Mouse (Mus musculus): Measurements from ENCODE around the gene Tmem186. TPM values are rescaled to one million over a fixed set of nuclear protein-coding genes. Genes with fewer than 3 reads are reported as not detected.

Tmem186 gene
- polyA plus RNA-seq, 1 experiment from 2014 or later = 12.6 TPM

DNA sequence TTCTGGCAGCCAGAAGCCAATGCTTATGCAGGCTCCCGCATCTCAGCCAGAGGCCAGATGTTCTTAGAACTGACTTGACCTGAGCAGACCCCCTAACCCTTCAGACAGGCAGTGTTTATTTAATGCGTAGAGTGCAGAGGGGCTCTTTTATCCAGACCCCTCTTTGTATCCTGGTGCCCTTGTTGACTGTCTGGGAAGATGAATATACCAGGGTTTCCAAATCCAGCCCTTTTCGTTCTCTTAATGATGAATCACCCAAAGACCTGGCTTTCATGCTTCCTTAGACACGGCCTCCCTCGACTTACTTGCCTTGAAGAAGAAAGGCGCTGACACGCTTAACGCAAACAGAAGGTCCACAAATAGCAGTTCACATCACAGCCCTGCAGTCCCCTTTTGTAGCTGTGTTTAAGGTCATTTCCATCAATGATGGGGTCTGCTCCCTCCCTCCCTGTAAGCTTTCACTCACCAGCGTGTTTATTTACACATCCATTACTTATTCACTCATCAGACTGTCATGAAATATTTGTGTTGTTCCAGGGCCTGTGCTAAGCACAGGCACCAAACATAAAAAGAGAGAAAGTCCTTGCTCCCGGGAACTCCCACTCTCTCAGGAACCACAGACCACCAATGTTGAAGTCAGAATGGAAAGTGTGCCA, 17.7 kb downstream of the Tmem186 start:
- H3K27me3 ChIP-seq = no peaks in the 10 kb centered on the region
- in situ Hi-C loops (cut with MboI; ENCODE audit: low pct_unique_long_range_greater_than_20kb) = no loop called here
- peak; percentile 45 for ATAC-seq
- ChIA-PET CTCF (no interaction called here), POLR2A (no interaction called here)
- peak; percentile 19 for DNase-seq (ENCODE audit: low read depth, low spot score)
- TF ChIP-seq CTCF (IDR thresholded peaks at IDR 0.05) = no peak

DNA sequence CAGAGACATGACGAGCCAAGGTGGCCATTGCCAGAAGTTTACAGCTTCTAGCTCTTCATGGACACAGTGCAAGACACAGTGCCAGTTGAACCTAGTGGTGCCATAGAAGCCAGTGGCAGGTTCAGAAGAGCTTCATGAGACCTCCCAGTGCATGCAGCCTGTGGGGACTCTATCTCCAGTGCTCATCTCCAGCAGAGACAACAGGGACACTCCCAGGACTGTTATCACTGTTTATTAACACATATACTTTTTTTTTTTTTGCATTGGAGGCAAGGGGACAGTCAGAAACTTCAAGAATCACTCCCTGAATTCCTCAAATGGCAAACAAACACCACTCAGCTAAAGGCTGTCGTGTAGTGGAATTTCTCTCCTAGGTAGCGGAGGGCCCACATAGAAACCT, 24.1 kb downstream of the Tmem186 start:
- in situ Hi-C loops (cut with MboI; ENCODE audit: low pct_unique_long_range_greater_than_20kb) = no loop called here
- DNase-seq (ENCODE audit: low read depth, low spot score) (no peak), ATAC-seq (no peak)
- TF ChIP-seq CTCF (IDR thresholded peaks at IDR 0.05) = no peak
- CTCF ChIA-PET = no interaction called here
- POLR2A ChIA-PET = no interaction called here
- H3K27me3 ChIP-seq = no peaks in the 10 kb centered on the region

DNA sequence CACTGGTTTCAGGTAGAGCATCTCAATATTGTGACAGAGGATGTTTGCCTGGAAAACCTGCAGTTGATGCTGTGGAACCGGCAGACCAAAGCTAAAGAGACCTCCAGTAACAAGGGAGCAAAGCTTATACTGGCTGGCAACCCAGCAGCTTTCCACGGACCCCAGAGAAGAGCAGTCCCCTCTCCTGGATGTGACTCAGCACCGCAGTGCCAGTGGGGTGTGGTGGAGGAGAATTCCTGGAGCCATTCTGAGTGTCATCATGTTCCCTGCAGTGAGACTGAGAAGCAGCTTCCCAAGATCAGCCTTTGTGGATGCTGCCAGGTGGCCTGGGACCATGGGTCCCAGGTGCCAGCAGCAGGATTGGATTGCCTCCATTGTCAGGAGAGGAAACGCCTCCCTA, 24.5 kb downstream of the Tmem186 start:
- TF ChIP-seq CTCF (IDR thresholded peaks at IDR 0.05) = no peak
- H3K27me3 ChIP-seq = no peaks in the 10 kb centered on the region
- ATAC-seq (no peak), DNase-seq (ENCODE audit: low read depth, low spot score) (no peak)
- in situ Hi-C loops (cut with MboI; ENCODE audit: low pct_unique_long_range_greater_than_20kb) = no loop called here
- POLR2A ChIA-PET = no interaction called here
- CTCF ChIA-PET = interaction anchor here (1.0 to 1.3 kb wide), 2 partner anchors 19 to 119 kb away, joined by 3 read pairs; no protein-coding TSS in a partner anchor

DNA sequence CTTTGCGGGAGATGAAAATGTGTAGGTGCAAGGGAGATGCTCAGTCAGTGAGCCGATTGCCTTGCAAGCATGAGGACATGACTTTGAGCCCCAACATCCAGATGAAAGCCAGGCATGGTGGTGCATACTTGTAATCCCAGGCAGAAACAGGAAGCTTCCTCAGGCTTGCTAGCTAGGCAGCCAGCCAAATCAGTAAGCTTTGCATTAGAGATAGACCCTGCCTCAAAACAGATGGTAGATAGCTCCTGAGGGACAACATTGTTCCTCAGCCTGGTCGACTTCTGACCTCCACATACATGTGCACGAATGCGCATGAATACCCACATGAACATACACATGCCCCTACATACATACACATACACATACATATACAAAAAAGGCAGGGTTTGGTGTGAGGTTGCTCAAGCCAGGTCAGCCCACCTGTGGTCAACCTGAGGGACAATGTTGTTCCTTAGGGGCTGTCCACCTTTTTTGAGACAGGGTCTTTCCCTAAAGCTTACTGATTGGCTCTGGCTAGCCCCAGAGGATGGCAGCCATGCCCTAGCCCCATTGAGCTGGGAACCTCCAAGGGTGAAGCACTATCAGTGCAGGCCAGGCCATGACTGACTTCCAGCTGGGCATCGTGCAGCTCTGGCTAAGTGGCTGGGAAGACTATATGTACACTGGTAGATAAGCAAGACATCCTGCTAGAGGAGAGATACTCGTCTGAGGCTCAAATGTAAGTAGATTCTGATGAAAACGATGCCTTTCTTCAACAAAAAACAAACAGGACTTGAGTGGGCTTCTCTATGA, 25.1 kb downstream of the Tmem186 start:
- POLR2A ChIA-PET = no interaction called here
- in situ Hi-C loops (cut with MboI; ENCODE audit: low pct_unique_long_range_greater_than_20kb) = no loop called here

DNA sequence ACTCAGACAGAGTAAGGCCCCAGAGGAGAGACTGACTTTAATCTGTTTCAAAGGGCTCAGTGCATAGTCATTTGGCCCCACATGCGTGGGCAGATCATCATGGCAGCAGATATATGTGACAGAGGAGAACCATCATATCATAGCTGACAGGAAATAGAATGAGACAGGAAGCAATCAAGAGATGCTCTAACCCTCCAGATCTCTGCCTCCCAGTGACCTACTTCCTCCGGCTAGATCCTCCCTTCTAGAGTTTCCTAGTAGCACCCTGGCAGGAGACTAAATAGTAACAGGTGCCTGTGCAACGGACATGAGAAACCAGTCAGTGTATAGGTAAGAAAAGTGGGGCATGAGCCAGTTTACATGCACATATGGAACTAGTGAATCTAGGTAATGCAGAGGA, 27.1 kb downstream of the Tmem186 start:
- DNase-seq (ENCODE audit: low read depth, low spot score) = no peak

More for the DNA sequence above, 25.1 kb downstream of the Tmem186 start:
- CTCF ChIA-PET = interaction anchor here (1.0 to 1.3 kb wide), 2 partner anchors 19 to 118 kb away, joined by 3 read pairs; no protein-coding TSS in a partner anchor
- DNase-seq (ENCODE audit: low read depth, low spot score) (no peak), ATAC-seq (no peak)
- TF ChIP-seq CTCF (IDR thresholded peaks at IDR 0.05) = no peak
- no peaks in the 10 kb centered on the region for H3K27me3 ChIP-seq

DNA sequence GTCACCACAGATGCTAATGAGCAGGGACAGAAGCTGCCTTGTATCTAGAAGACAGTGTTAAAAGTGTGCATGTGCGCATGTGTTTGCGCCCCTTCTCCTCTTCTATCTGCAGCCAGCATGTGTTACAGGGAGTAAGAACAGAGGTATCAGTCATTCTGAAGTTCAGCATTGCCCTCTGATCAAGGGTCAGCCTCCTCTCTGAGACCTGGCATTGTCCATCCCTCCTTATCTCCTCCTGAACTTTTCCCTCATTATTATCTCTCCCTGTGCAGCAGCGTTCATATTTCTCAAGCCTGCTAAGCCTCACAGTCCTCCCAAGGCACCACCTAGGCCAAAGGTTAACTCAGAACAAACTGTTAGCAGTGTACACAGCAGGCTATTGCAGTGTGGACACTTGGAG, 33.7 kb downstream of the Tmem186 start:
- POLR2A ChIA-PET = no interaction called here
- H3K27me3 ChIP-seq = no peaks in the 10 kb centered on the region
- DNase-seq (ENCODE audit: low read depth, low spot score) = no peak
- in situ Hi-C loops (cut with MboI; ENCODE audit: low pct_unique_long_range_greater_than_20kb) = no loop called here
- no peak for ATAC-seq
- CTCF ChIA-PET = no interaction called here
- no peak for TF ChIP-seq CTCF (IDR thresholded peaks at IDR 0.05)

More for the DNA sequence above, 27.1 kb downstream of the Tmem186 start:
- ChIA-PET CTCF (no interaction called here), POLR2A (no interaction called here)
- in situ Hi-C loops (cut with MboI; ENCODE audit: low pct_unique_long_range_greater_than_20kb) = no loop called here
- no peak for ATAC-seq
- H3K27me3 ChIP-seq = no peaks in the 10 kb centered on the region
- no peak for TF ChIP-seq CTCF (IDR thresholded peaks at IDR 0.05)

DNA sequence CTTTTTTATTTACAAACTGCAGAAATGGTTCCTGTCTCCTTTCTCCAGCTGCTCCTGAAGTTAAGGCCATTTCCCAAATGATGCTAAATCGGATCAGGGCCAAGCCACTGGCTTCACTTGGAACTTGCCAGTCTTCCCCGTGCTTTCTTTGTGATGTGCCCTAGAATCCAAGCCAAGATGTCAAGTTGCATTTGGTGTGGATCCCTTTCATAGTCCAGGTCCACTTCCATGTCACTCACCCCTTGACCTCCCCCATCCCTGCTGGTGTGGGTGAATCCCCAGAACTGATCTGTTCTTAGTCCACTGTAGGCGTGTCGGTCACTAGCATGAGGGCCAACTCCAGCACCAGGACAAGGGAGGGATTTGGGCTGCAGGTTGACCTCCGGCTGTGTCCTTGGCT, 40.0 kb downstream of the Tmem186 start:
- in situ Hi-C loops (cut with MboI; ENCODE audit: low pct_unique_long_range_greater_than_20kb) = no loop called here
- ATAC-seq (no peak), DNase-seq (ENCODE audit: low read depth, low spot score) (no peak)
- POLR2A ChIA-PET = no interaction called here
- H3K27me3 ChIP-seq = no peaks in the 10 kb centered on the region
- no peak for TF ChIP-seq CTCF (IDR thresholded peaks at IDR 0.05)
- CTCF ChIA-PET = interaction anchor here (1.7 kb wide), 1 partner anchor 12 kb away, joined by 4 read pairs; no protein-coding TSS in a partner anchor

DNA sequence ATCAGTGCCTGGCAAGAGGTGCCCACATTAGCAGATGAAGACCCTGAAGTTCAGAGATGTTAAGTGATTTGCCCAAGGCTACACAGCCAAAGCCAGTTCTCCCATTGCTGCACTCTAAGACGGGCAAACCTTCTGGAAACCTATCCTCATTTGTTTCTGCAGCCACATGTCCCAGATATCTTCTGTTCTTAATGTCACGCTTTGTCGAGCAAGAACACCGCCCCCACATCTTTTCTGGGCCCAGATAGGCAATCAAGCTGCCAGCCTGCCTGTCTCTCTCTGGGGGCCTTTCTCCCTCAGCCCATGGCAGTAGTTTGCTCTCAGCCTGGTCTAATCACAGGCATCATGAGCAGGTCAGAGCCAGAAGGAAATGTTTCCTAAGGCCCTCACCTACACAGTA, 41.2 kb downstream of the Tmem186 start:
- CTCF ChIA-PET = no interaction called here
- in situ Hi-C loops (cut with MboI; ENCODE audit: low pct_unique_long_range_greater_than_20kb) = no loop called here

DNA sequence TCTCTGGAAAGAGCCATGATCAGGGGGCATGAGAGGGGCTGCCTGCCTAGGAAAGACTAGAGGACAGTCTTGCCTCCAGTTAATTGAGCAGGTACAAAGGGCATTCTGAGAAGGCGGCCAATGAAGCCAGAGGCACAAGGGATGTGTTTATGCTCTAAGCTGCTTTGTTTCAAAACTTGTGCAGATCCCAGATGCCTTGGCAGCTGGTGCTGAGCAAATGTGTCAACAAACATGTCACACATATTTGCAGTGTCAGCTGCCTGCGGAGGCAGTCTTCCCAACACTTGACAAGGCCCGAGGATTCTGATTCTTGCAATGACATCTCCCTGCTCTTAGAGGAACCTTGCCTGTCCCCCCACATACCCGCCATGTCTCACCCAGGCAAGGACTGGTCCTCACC, 42.1 kb downstream of the Tmem186 start:
- H3K27me3 ChIP-seq = no peaks in the 10 kb centered on the region
- DNase-seq (ENCODE audit: low read depth, low spot score) (no peak), ATAC-seq (no peak)
- ChIA-PET CTCF (no interaction called here), POLR2A (no interaction called here)
- in situ Hi-C loops (cut with MboI; ENCODE audit: low pct_unique_long_range_greater_than_20kb) = no loop called here
- no peak for TF ChIP-seq CTCF (IDR thresholded peaks at IDR 0.05)

More for the DNA sequence above, 41.2 kb downstream of the Tmem186 start:
- TF ChIP-seq CTCF (IDR thresholded peaks at IDR 0.05) = no peak
- DNase-seq (ENCODE audit: low read depth, low spot score) (no peak), ATAC-seq (no peak)
- POLR2A ChIA-PET = no interaction called here
- no peaks in the 10 kb centered on the region for H3K27me3 ChIP-seq

DNA sequence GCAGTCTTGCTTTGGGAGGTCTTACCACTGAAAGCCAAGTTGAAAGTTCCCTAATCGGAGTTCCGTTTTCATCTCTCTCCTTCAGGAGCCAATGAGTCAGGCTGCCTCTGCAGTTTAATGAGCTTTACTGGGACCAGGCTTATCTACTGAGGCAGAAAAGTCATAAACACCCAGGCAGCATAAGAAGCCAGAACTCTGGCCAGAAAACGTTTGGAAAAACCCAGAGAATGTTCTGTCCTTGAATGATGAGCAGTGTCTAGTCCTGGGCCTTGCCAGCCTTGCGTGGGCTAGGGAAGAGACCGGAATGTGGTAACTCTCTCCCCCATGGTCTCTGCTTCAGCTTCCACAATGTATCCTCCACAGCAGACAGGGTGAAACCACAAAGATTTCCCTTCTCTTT, 52.5 kb downstream of the Tmem186 start:
- ATAC-seq (peak; percentile 76), DNase-seq (ENCODE audit: low read depth, low spot score) (peak; percentile 48)
- CTCF ChIA-PET = interaction anchor here (1.1 to 1.3 kb wide), 2 partner anchors 13 to 86 kb away, joined by 3 to 4 read pairs; no protein-coding TSS in a partner anchor
- H3K27me3 ChIP-seq = no peaks in the 10 kb centered on the region
- TF ChIP-seq CTCF (IDR thresholded peaks at IDR 0.05) = no peak
- in situ Hi-C loops (cut with MboI; ENCODE audit: low pct_unique_long_range_greater_than_20kb) = no loop called here
- POLR2A ChIA-PET = interaction anchor here (1.3 kb wide), 1 partner anchor 70 kb away, joined by 3 read pairs; no protein-coding TSS in a partner anchor

DNA sequence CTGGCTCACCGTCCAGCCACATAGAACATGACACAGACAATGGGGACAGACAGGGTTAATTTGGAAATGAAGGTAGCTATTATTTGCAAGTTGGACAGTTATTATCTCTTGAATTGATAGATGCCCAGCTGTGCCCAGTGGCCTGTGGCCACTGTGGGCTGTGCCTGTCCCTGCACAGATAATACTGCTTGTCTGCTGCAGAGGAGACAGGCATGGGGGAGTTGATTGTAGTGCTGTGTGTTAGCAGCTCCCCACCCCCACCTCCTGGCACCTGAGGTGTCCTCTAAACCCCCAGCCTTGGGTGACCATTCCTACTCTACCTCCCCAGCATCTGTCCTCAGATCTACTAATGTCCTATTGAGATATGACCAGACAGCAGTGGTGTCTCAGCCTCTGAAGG, 53.3 kb downstream of the Tmem186 start:
- no peak for TF ChIP-seq CTCF (IDR thresholded peaks at IDR 0.05)
- ATAC-seq = no peak
- DNase-seq (ENCODE audit: low read depth, low spot score) = no peak
- POLR2A ChIA-PET = no interaction called here
- in situ Hi-C loops (cut with MboI; ENCODE audit: low pct_unique_long_range_greater_than_20kb) = no loop called here
- H3K27me3 ChIP-seq = no peaks in the 10 kb centered on the region
- CTCF ChIA-PET = interaction anchor here (1.2 kb wide), 1 partner anchor 53 kb away, joined by 3 read pairs; no protein-coding TSS in a partner anchor

Other genes starting within 250 kb of the Tmem186 start
- not detected for gene Tmem114, start 212.6 kb downstream of the Tmem186 start, polyA plus RNA-seq (2021)
- gene Mettl22, start 166.9 kb downstream of the Tmem186 start, polyA plus RNA-seq (2021) = 12.6 TPM
- 25.8 TPM for gene Abat, start 124.3 kb downstream of the Tmem186 start, polyA plus RNA-seq (2021)
- gene Pmm2, start within 50 bp of the Tmem186 start, polyA plus RNA-seq (2021) = 48.5 TPM
- 92.6 TPM for gene Carhsp1, start 34.4 kb upstream of the Tmem186 start, polyA plus RNA-seq (2021)
- not detected for gene Gm5767, start 43.1 kb upstream of the Tmem186 start, polyA plus RNA-seq (2021)
- 84.2 TPM for gene Usp7, start 154.6 kb upstream of the Tmem186 start, polyA plus RNA-seq (2021)
- gene 1810013L24Rik, start 192.4 kb upstream of the Tmem186 start, polyA plus RNA-seq (2021) = 50.3 TPM

Data from Patski (cell line).